Mouse (Mus musculus) monocyte, adult 59 days (primary cell): ENCODE results near the gene Tspan12. TPM values are rescaled to one million over a fixed set of nuclear protein-coding genes. Genes with fewer than 3 reads are reported as not detected.

ENCODE experiments used
- total RNA-seq, 2 experiments: library from RNA; stranded (reverse); gene quantifications; one replicate each; pipeline ENCODE4 v1.2.4; 2023

Gene Tspan12
- 1 to 10 TPM; 3.5 to 3.7 TPM for total RNA-seq

GRCm38 (mm10) chr6:21852344-21852785 lies at the start of gene Tspan12:
Tspan12 (minus strand) TSS chr6:21852515.

Other genes starting within 250 kb of the Tspan12 start
- gene Ing3, start 97.1 kb upstream of the Tspan12 start, total RNA-seq = 10 to 100 TPM; 65.3 to 69.0 TPM
- 1 to 10 TPM in 1 of 2 experiments, under 1 TPM in 1; 0.13 to 1.1 TPM for gene Cped1, start 133.4 kb upstream of the Tspan12 start, total RNA-seq